Mouse (Mus musculus) large intestine, adult 2 months (tissue): ENCODE results near the gene Asah2. TPM values are rescaled to one million over a fixed set of nuclear protein-coding genes. Genes with fewer than 3 reads are reported as not detected.
"Not testable (repeated sequence)": the region's sequence is repeated elsewhere in the genome, so short reads cannot be mapped to it uniquely, and the experiment has no call there.

ENCODE experiments used
- DNase-seq: peaks from one replicate; pipeline ENCODE4 v3.0.0-alpha.2; 2012; ENCODE audit warnings: low read depth, low spot score
- WGBS: fragments of 180-500 bp; shearing (Covaris S2); methylation state at CpG from one replicate; pipeline ENCODE4 v1.1.7; 2018; 5-methylcytosine and 5-hydroxymethylcytosine counted together
- polyA plus RNA-seq: library from polyadenylated mRNA; depleted of rRNA; stranded (reverse); fragments of >200 nt; gene quantifications from 2 replicates; pipeline ENCODE4 v1.2.3, GENCODE M21; 2012; rRNA removed

Gene Asah2
- polyA plus RNA-seq, result 21.3 and 139 TPM in 2 replicates

DNA sequence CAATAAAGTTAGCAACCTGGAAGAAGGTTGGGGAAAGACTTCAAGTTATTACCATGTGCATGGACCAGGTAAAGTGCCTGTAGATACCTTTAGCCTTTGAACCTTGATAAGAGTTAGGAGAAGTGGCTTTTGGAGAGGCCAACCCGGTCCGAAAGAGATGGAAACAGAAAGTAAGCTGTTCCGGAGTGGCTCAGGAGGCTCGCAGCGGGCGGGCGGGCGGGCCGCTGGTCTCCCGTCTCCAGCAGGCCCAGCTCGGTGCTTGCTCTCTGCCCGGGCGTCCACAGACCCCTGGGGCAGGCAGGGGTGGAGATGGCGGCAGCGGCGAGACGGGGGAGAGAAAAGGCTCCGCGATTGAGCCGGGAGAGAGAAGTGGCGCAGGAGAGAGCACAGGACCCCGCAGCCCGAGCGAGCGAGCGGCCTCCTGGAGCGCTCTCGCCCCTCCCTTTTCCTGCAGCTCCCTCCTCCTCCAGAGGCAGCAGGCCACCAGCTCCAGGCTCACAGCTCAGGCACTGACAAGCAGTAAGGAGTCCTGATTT lies at the start of gene Asah2:
Gene Asah2, minus strand, starts transcription at position 441 of the 536 bp plus-strand sequence.
- under 1% methylated on average over 28 of the region's 28 CpGs for WGBS
- no peak for DNase-seq

DNA sequence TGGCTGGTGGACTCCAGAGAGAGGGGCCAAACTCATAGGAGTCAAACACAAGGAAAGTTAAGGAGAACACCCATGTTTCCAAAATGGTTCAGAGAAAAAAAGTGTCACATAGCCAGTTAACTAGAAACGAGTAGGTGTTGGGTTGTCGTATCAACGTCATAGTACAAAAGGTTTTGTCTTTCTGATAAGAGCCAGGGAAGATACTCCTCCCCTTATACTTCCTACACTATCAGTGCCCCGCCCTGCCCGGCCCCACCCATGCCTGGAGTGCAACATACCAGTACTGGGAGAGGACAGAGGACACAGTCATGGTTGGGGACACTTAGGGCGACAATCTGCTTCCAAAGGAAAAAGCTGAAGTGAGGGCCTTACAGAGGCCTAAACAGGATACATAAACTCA lies 49.0 kb upstream of the Asah2 start:
- no peak for DNase-seq
- WGBS, result 24% methylated on average over 6 of the region's 6 CpGs

GRCm38 (mm10) chr19:32152529-32152928 lies 44.5 kb upstream of the Asah2 start:
- no peak for DNase-seq
- WGBS, result 80% methylated on average over 6 of the region's 6 CpGs

GRCm38 (mm10) chr19:32148710-32149109 lies 40.7 kb upstream of the Asah2 start:
- 67% methylated on average over 5 of the region's 5 CpGs for WGBS
- no peak for DNase-seq

- DNase-seq, result peak; percentile 44
- 61% methylated on average over 6 of the region's 6 CpGs for WGBS
Measured at GRCm38 (mm10) chr19:32142383-32142782, 34.4 kb upstream of the Asah2 start.

- DNase-seq, result no peak
- WGBS, result 81% methylated on average over 14 of the region's 14 CpGs
Measured at GRCm38 (mm10) chr19:32138361-32139088, 30.5 kb upstream of the Asah2 start.

DNA sequence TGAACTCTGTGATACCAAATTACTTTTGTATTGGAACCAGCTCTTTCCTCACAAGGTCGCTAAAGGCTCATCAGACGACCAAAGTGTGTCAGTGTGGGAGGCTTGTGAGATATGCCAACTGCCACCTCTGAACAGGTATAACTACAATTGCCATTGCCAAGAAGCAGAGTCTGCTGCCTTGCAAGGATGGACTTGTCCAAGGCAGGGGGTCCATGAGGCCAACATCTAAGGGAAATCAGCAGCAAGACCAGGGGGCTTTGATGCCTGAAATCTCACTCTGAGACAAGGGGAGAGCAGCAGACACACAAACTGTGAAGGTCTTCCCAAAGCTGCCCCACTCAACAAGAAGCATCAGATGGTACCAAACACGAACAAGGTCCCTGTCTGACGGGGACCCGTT lies 29.9 kb upstream of the Asah2 start:
- 93% methylated on average over 5 of the region's 5 CpGs for WGBS
- no peak for DNase-seq

GRCm38 (mm10) chr19:32136888-32137625 lies 29.0 kb upstream of the Asah2 start:
- WGBS, result 40% methylated on average over 4 of the region's 4 CpGs
- DNase-seq, result no peak

DNA sequence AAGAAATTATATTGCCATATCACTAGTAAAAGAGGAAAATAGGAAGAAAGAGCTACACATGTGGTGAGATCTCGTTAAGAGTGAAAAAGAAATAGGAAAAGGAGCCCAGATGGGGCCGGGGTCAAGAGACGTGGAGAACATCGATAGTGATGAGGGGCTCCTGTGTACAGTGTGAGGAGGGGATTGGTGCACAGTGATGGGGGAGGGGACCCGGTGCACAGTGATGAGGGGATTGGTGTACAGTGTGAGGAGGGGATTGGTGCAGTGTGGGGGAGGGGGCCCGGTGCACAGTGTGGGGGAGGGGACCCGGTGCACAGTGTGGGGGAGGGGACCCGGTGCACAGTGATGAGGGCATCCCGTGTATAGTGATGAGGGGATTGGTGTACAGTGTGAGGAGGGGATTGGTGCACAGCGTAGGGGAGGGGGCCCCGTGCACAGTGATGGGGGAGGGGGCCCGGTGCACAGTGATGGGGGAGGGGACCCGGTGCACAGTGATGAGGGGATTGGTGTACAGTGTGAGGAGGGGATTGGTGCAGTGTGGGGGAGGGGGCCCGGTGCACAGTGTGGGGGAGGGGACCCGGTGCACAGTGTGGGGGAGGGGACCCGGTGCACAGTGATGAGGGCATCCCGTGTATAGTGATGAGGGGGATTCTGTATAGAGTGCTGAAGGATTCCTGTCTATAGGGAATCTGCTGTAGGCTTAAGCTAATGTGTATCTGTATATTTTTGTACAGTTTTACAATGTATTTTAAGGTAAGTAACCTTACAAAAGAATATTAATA lies 23.9 kb upstream of the Asah2 start:
- not testable (repeated sequence) for DNase-seq
- WGBS, result 93% methylated on average over 17 of the region's 17 CpGs

- WGBS, result 68% methylated on average over 8 of the region's 8 CpGs
Measured at GRCm38 (mm10) chr19:32129281-32129680, 21.3 kb upstream of the Asah2 start.

DNA sequence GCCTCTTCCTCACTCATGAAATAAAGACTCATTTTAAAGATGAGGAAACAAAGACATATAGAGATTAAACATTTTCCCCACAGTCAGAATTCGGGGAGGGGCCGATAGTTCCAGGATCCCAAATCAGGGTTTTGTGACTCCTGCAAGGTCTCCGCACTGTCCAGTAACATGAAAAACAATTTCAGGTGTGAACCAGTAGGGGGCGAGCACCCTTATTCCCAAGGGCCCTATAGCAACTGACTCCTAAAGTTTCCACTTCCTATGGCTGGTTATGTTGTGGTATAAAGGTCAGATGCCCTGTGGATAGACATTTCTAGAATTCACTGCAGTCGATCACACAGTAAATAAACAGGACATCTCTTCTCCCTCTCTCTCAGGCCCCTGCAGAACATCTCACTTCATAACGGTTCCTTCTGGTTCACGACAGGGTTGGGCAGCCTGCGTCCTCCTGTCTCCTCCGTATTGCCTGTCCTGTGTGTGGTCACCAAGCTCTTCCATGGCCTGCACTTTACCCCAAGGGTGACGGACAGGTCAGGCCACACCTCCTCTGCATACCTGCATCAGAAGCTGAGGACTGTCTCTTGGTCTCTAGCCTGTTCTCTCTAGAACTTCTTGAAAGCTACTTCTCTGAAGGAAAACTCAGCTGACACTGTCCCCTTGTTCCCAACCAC lies 19.3 kb upstream of the Asah2 start:
- no peak for DNase-seq
- 71% methylated on average over 10 of the region's 10 CpGs for WGBS

More at GRCm38 (mm10) chr19:32129281-32129680, 21.3 kb upstream of the Asah2 start:
- no peak for DNase-seq

- WGBS, result 72% methylated on average over 9 of the region's 9 CpGs
- no peak for DNase-seq
Measured at GRCm38 (mm10) chr19:32124155-32124554, 16.1 kb upstream of the Asah2 start.

GRCm38 (mm10) chr19:32123196-32123595 lies 15.2 kb upstream of the Asah2 start:
- no peak for DNase-seq
- 83% methylated on average over 5 of the region's 5 CpGs for WGBS

DNA sequence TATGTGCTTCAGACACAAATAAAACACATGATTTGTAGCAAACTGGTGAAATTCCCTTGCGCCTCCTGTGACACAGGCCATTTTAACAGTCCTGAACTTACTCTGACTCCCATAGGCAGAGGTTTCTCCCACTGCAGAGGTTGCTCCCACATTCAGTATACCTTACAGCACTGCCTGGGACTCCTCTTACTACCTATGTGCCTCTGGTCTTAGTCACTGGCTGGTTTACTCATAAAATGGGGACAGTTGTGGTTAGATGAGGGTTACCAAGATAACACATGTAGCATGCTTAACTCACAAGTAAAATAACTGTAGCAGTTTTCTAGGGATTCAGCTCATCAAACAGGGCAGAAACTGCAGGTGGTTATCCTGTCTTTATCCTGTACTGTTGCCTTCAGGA lies 12.8 kb upstream of the Asah2 start:
- no peak for DNase-seq
- WGBS, result 89% methylated on average over 1 of the region's 1 CpGs

GRCm38 (mm10) chr19:32119666-32120065 lies 11.7 kb upstream of the Asah2 start:
- no peak for DNase-seq
- 52% methylated on average over 2 of the region's 2 CpGs for WGBS

DNA sequence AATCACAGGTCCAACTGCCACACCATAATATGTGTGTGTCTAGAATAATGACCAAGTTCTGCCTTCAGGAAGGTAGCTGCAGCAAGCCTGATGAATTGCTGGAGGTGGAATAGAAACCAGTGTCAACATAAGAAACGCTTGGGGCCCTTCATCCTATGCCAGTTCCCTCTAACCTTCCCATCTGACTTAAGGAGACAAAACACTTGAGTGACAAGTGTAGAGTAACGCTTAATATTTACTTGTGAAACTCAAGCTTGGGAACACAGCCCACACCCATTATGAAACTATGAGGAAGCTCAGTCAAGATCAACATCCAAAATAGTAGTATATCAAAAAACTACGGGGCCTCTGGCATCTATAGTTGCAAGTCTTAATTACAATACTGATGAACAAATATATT lies 10.5 kb upstream of the Asah2 start:
- no peak for DNase-seq
- WGBS, result 34% methylated on average over 3 of the region's 3 CpGs

- 86% methylated on average over 6 of the region's 6 CpGs for WGBS
Measured at GRCm38 (mm10) chr19:32117484-32118018, 9.5 kb upstream of the Asah2 start.

GRCm38 (mm10) chr19:32111866-32112790 lies 4.1 kb upstream of the Asah2 start:
- WGBS, result 64% methylated on average over 8 of the region's 8 CpGs
- DNase-seq, result no peak

More at GRCm38 (mm10) chr19:32117484-32118018, 9.5 kb upstream of the Asah2 start:
- no peak for DNase-seq
